Mouse (Mus musculus) G1E (cell line): ENCODE measurements around the gene Xpo5.

ENCODE experiments used
- CTCF ChIP-seq: IDR thresholded peaks from 2 replicates; pipeline ENCODE4 v1.5.1; 2012; ENCODE audit warnings: low read depth, low read length, inconsistent platforms, mixed read lengths
- GATA1 ChIP-seq: IDR thresholded peaks from 2 replicates; pipeline ENCODE4 v1.6.1; 2012; ENCODE audit warnings: borderline replicate concordance, low read length, inconsistent platforms, mixed read lengths
- GATA2 ChIP-seq: IDR thresholded peaks from 2 replicates; pipeline ENCODE4 v1.6.1; 2012; ENCODE audit warnings: low read depth, low read length, inconsistent platforms, borderline replicate concordance
- POLR2AphosphoS5 ChIP-seq: IDR thresholded peaks from 2 replicates; pipeline ENCODE4 v1.6.1; 2012; ENCODE audit warnings: low read depth, low read length, inconsistent platforms; ENCODE audit not compliant: insufficient replicate concordance
- TAL1 ChIP-seq: conservative IDR thresholded peaks from 2 replicates; pipeline ENCODE4 v1.6.1; 2012; ENCODE audit warnings: low read depth, low read length, inconsistent platforms, mixed read lengths

DNA sequence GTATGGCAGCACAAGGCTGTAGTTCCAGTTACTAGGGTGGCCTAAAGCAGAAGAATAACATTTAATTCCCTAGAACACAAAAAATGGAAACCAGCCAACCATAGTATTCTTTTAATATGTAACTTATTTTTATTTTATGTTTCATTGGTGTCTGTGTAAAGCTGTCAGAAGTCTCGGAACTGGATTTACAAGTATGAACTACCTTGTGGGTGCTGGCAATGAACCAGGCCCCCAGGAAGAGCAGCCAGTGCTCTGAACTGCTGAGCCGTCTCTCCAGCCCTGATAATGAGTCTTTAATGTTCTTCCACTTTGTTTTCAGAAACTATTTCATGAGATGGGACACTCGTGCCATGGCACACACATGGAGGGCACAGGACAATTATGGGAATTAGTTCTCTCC lies 8.0 kb downstream of the Xpo5 start:
- TF ChIP-seq CTCF (no peak), GATA1 (no peak), TAL1 (no peak), POLR2AphosphoS5 (no peak), GATA2 (no peak)
